Mouse (Mus musculus) ovary, adult 2 months (tissue): Measurements from ENCODE around the gene Brinp1. TPM values are rescaled to one million over a fixed set of nuclear protein-coding genes. Genes with fewer than 3 reads are reported as not detected.

Experiments used
- polyA plus RNA-seq: library from polyadenylated mRNA; depleted of rRNA; stranded (reverse); fragments of >200 nt; gene quantifications from 2 replicates; pipeline ENCODE4 v1.2.3, GENCODE M21; 2012; rRNA removed

Brinp1 gene
- 0.20 and 0.21 TPM in 2 replicates for polyA plus RNA-seq

GRCm38 (mm10) chr4:68954322-68954901, at the start of gene Brinp1:
Gene Brinp1 (minus strand): TSS chr4:68954397.

